Mouse (Mus musculus) liver, embryonic 11.5 days (tissue): ENCODE results near the gene Tmem115. TPM values are rescaled to one million over a fixed set of nuclear protein-coding genes. Genes with fewer than 3 reads are reported as not detected.

Experiments
- ATAC-seq: fragments of 200-750 bp; cut with Nextera tagmentation; replicated peaks from 2 replicates; pipeline ENCODE4 v1.8.0; 2017; ENCODE audit warnings: moderate number of reproducible peaks, mild to moderate bottlenecking, moderate TSS enrichment, moderate library complexity; ENCODE audit not compliant: low FRiP score
- DNase-seq: peaks from one replicate; pipeline ENCODE4 v3.0.0-alpha.2; 2017; ENCODE audit warnings: low spot score
- H3K27ac ChIP-seq: fragments of 300-500 bp; sonication (generic); 2 replicates; pipeline ENCODE4 v1.5.1; 2014; ENCODE audit warnings: mild to moderate bottlenecking, low read depth, low read length, control low read depth
- H3K27me3 ChIP-seq: fragments of 300-500 bp; sonication (generic); replicated peaks from 2 replicates; pipeline ENCODE4 v1.6.1; 2014; ENCODE audit warnings: low read length, mixed read lengths; ENCODE audit not compliant: control insufficient read depth, insufficient read depth
- H3K36me3 ChIP-seq: fragments of 300-500 bp; sonication (generic); 2 replicates; pipeline ENCODE4 v1.6.1; 2014; ENCODE audit warnings: mild to moderate bottlenecking, low read length, moderate library complexity, mixed read lengths; ENCODE audit not compliant: control insufficient read depth, insufficient read depth
- H3K4me1 ChIP-seq: fragments of 300-500 bp; sonication (generic); replicated peaks from 2 replicates; pipeline ENCODE4 v1.6.1; 2014; ENCODE audit warnings: low read length, mixed read lengths; ENCODE audit not compliant: control insufficient read depth, insufficient read depth
- H3K4me2 ChIP-seq: fragments of 300-500 bp; sonication (generic); 2 replicates; pipeline ENCODE4 v1.6.1; 2014; ENCODE audit warnings: mild to moderate bottlenecking, control low read depth, moderate library complexity
- H3K4me3 ChIP-seq: fragments of 300-500 bp; sonication (generic); 2 replicates; pipeline ENCODE4 v1.5.1; 2014; ENCODE audit warnings: low read depth, low read length, control low read depth
- H3K9ac ChIP-seq: fragments of 300-500 bp; sonication (generic); 2 replicates; pipeline ENCODE4 v1.6.1; 2014; ENCODE audit warnings: low read depth, low read length, control low read depth
- H3K9me3 ChIP-seq: fragments of 300-500 bp; sonication (generic); 2 replicates; pipeline ENCODE4 v1.6.1; 2016; ENCODE audit warnings: low read length, inconsistent platforms, mixed read lengths; ENCODE audit not compliant: control insufficient read depth
- WGBS: fragments of 180-500 bp; shearing (Covaris S2); extraction: QIAGEN DNeasy Blood & Tissue Kit; methylation state at CpG from one replicate; pipeline ENCODE4 v1.1.7; 2014; 5-methylcytosine and 5-hydroxymethylcytosine counted together
- polyA plus RNA-seq: library from polyadenylated mRNA; unstranded; fragments of >200 nt; fragmentation: Nextera tagmentation; extraction: Ambion mirVana; gene quantifications from 2 replicates; pipeline ENCODE4 v1.2.1, GENCODE M21; 2014

Gene Tmem115
- polyA plus RNA-seq, result 35.4 and 35.9 TPM in 2 replicates

DNA sequence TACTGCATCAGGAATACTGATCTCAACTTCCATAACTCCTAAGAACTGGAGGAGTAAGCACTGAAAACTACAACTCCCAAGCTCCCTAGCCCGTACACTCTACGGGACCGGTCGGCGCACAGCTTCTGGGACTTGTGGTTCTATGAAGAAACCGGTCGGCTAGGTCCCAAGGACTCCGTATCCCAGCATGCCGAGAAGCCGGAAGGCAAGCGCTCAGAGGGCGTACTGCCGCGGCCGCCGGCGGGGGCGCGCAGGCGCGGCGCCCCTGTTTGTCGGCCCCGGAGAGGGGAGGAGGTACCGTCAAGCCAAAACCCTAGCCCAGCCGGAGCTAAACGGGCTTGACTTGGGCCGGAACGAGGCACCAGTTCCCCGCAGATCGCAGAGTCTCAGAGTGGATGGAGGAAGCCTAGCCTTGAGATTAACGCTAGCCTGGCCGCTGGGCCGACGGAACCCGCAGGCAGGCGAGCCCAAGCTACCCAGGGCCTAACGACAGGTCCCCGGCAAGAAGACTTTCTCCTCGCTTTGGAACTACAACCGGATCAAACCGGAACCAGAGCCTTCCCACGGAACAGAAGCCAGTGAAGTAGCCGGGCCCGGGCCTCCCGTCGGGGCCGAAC lies at the start of gene Tmem115:
Gene Tmem115 (plus strand): TSS at position 155 of the 617 bp plus-strand sequence.
- under 1% methylated on average over 48 of the region's 48 CpGs for WGBS
- peak within 1 kb of the TSS; percentile 94 for H3K9ac ChIP-seq
- H3K27me3 ChIP-seq, result no peaks in the 10 kb centered on the region
- H3K27ac ChIP-seq, result peak within 1 kb of the TSS; percentile 76
- H3K4me3 ChIP-seq, result peak within 1 kb of the TSS; percentile 83
- peaks cover 18% of the 10 kb centered on the region for H3K36me3 ChIP-seq
- no peaks in the 10 kb centered on the region for H3K9me3 ChIP-seq
- peak within 1 kb of the TSS; percentile 98 for H3K4me2 ChIP-seq
- peak; percentile 98 for ATAC-seq
- peaks cover 22% of the 10 kb centered on the region for H3K4me1 ChIP-seq
- peak; percentile 88 for DNase-seq

- Histone ChIP-seq H3K36me3 (no peaks in the 10 kb centered on the region), H3K27ac (no peak overlapping the region), H3K9ac (no peak overlapping the region), H3K4me1 (peaks cover 5% of the 10 kb centered on the region), H3K9me3 (no peaks in the 10 kb centered on the region), H3K4me2 (no peak overlapping the region), H3K27me3 (peaks cover 10% of the 10 kb centered on the region; the same call in 1 of the 2 replicates), H3K4me3 (no peak overlapping the region)
- WGBS, result 73% methylated on average over 17 of the region's 17 CpGs
- ATAC-seq (no peak), DNase-seq (no peak)
Observed at GRCm38 (mm10) chr9:107484302-107484701, 49.4 kb upstream of the Tmem115 start.

- WGBS, result 74% methylated on average over 6 of the region's 6 CpGs
- H3K27ac ChIP-seq, result no peak overlapping the region
- no peak overlapping the region for H3K4me3 ChIP-seq
Observed at GRCm38 (mm10) chr9:107484766-107485165, 49.0 kb upstream of the Tmem115 start.

DNA sequence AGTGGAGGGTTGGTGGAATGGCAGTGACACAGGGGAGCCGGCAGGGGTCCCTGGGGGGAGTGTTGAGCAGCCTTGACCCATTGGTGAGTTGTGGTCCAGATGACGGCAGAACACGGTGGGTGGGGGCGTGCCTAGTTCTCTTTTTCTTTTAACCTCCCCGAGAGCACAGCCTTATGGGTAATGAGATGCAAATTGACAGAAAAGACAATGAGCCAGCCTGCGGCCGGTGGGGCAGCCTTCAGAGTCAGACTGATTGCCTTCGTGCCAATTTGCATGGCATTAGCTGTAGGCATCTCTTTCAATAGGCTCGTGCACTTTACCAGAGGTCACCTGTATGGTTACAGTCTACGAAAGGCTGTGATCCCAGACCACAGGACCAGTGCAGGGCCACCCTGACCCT lies 47.7 kb upstream of the Tmem115 start:
- no peaks in the 10 kb centered on the region for H3K9me3 ChIP-seq
- no peaks in the 10 kb centered on the region for H3K36me3 ChIP-seq
- peaks cover under 1% of the 10 kb centered on the region; the same call in 1 of the 2 replicates for H3K4me1 ChIP-seq
- 68% methylated on average over 10 of the region's 10 CpGs for WGBS
- H3K27ac ChIP-seq, result no peak overlapping the region
- no peak overlapping the region for H3K4me2 ChIP-seq
- no peak overlapping the region for H3K4me3 ChIP-seq
- ATAC-seq (no peak), DNase-seq (no peak)
- H3K9ac ChIP-seq, result no peak overlapping the region
- 0 out of 2 replicates have a peak, but pooled peaks cover 8% of the 10 kb centered on the region for H3K27me3 ChIP-seq

More at GRCm38 (mm10) chr9:107484766-107485165, 49.0 kb upstream of the Tmem115 start:
- ATAC-seq, result no peak
- no peak overlapping the region for H3K4me2 ChIP-seq
- H3K27me3 ChIP-seq, result peaks cover 10% of the 10 kb centered on the region; the same call in 1 of the 2 replicates
- no peaks in the 10 kb centered on the region for H3K36me3 ChIP-seq
- no peak overlapping the region for H3K9ac ChIP-seq
- H3K4me1 ChIP-seq, result peaks cover 3% of the 10 kb centered on the region
- no peaks in the 10 kb centered on the region for H3K9me3 ChIP-seq
- no peak for DNase-seq

DNA sequence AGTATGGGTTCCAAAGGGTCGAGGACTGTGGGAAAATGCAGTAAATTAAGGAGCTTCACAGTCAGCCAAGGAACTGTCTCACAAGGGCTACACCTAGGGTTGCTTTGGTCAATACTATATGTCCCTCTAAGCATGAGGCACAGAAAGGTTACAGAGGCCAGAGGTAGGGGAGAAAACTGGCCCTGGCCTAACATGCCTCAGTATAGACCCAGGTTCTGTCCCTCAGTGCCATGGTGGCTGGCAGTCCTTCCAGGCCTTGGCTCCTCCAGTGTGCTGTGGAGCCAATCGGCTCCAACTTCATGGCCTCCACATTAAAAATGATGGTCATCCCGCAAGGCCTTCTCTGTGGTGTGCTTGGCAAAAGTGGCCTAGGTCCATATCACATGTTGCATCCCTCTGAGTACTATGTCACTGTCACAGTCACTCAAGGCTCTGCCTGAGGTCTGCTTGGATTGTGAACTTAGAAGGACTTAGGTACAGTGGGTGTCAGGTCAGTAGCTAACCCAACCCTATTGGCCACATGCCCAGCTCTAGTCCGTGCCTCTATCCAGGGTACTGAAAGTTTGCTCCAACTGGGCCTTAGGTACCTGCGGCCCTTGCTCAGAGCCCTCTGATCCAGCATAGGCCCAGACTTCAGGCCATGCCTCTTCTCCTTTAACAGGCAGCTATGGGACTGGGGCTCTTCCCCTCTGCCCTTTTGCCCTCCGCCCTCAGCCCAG lies 47.1 kb upstream of the Tmem115 start:
- H3K4me1 ChIP-seq, result peaks cover 5% of the 10 kb centered on the region; the same call in 1 of the 2 replicates
- no peaks in the 10 kb centered on the region for H3K36me3 ChIP-seq
- DNase-seq (no peak), ATAC-seq (no peak)
- 0 out of 2 replicates have a peak, but pooled peaks cover 5% of the 10 kb centered on the region for H3K27me3 ChIP-seq
- WGBS, result 68% methylated on average over 6 of the region's 6 CpGs
- H3K4me2 ChIP-seq, result 0 out of 2 replicates have a peak overlapping the region, but pooled peaks have one; percentile 13
- no peak overlapping the region for H3K9ac ChIP-seq
- H3K27ac ChIP-seq, result no peak overlapping the region
- no peaks in the 10 kb centered on the region for H3K9me3 ChIP-seq
- no peak overlapping the region for H3K4me3 ChIP-seq

GRCm38 (mm10) chr9:107490146-107490545 lies 43.6 kb upstream of the Tmem115 start:
- H3K36me3 ChIP-seq, result no peaks in the 10 kb centered on the region
- H3K4me1 ChIP-seq, result peaks cover 16% of the 10 kb centered on the region; the same call in 1 of the 2 replicates
- 60% methylated on average over 8 of the region's 8 CpGs for WGBS
- peak overlapping the region; percentile 52 for H3K9ac ChIP-seq
- 0 out of 2 replicates have a peak, but pooled peaks have one; percentile 42 for ATAC-seq
- H3K9me3 ChIP-seq, result no peaks in the 10 kb centered on the region
- DNase-seq, result no peak
- no peaks in the 10 kb centered on the region for H3K27me3 ChIP-seq
- H3K4me3 ChIP-seq, result peak overlapping the region; percentile 47
- H3K27ac ChIP-seq, result peak overlapping the region; percentile 52; the same call in 1 of the 2 replicates
- peak overlapping the region; percentile 61 for H3K4me2 ChIP-seq

DNA sequence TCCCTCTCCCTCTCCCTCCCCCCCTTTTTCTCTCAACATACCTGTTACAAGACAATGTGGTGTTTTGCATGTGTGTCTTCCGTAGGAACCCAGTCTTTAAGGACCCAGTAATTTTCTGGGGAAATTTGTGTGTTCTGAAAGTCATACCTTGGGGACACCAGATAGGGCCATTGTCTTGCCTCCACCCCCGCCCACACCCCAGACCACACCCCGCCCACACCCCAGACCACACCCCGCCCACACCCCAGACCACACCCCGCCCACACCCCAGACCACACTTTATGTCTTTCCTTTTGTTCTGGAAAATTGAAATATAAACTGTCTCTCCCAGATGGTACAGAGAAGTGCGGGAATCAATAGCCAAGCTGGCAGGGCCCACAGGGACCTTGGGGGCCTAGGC lies 43.1 kb upstream of the Tmem115 start:
- Histone ChIP-seq H3K36me3 (no peaks in the 10 kb centered on the region), H3K27ac (peak overlapping the region; percentile 52; the same call in 1 of the 2 replicates), H3K4me1 (peaks cover 16% of the 10 kb centered on the region; the same call in 1 of the 2 replicates), H3K27me3 (no peaks in the 10 kb centered on the region), H3K9ac (peak overlapping the region; percentile 52), H3K4me2 (peak overlapping the region; percentile 61), H3K4me3 (peak overlapping the region; percentile 47), H3K9me3 (no peaks in the 10 kb centered on the region)
- 35% methylated on average over 6 of the region's 6 CpGs for WGBS
- ATAC-seq (peak; percentile 70), DNase-seq (no peak)

- no peak overlapping the region for H3K4me3 ChIP-seq
Observed at GRCm38 (mm10) chr9:107493511-107493910, 40.2 kb upstream of the Tmem115 start.

More at GRCm38 (mm10) chr9:107493511-107493910, 40.2 kb upstream of the Tmem115 start:
- H3K4me2 ChIP-seq, result no peak overlapping the region
- H3K36me3 ChIP-seq, result no peaks in the 10 kb centered on the region
- H3K9ac ChIP-seq, result no peak overlapping the region
- WGBS, result 46% methylated on average over 1 of the region's 1 CpGs
- ATAC-seq (no peak), DNase-seq (no peak)
- no peak overlapping the region for H3K27ac ChIP-seq
- no peaks in the 10 kb centered on the region for H3K27me3 ChIP-seq
- H3K9me3 ChIP-seq, result no peaks in the 10 kb centered on the region
- H3K4me1 ChIP-seq, result peaks cover 24% of the 10 kb centered on the region
